Mouse (Mus musculus) brain, adult 2 months (tissue): ENCODE data around the gene Dicer1.
A peak's percentile ranks its signal among the peaks of the same experiment; 100 is the strongest.
"Not testable (repeated sequence)": the region's sequence is repeated elsewhere in the genome, so short reads cannot be mapped to it uniquely, and the experiment has no call there.

ENCODE experiments used
- DNase-seq: peaks from one replicate; pipeline ENCODE4 v3.0.0; 2011; ENCODE audit warnings: low read depth, low spot score

The Dicer1 gene

GRCm38 (mm10) chr12:104740841-104741787, 10.6 kb downstream of the Dicer1 start:
- no peak for DNase-seq

GRCm38 (mm10) chr12:104738931-104739330, 12.8 kb downstream of the Dicer1 start:
- DNase-seq, result peak; percentile 26

- DNase-seq, result no peak
Observed at GRCm38 (mm10) chr12:104738446-104738845, 13.3 kb downstream of the Dicer1 start.

- DNase-seq, result peak; percentile 82
Observed at GRCm38 (mm10) chr12:104737666-104738065, 14.1 kb downstream of the Dicer1 start.

- no peak for DNase-seq
Observed at GRCm38 (mm10) chr12:104735993-104736395, 15.8 kb downstream of the Dicer1 start.

GRCm38 (mm10) chr12:104733165-104733564, 18.6 kb downstream of the Dicer1 start:
- DNase-seq, result no peak

- DNase-seq, result no peak
Observed at GRCm38 (mm10) chr12:104731782-104732181, 20.0 kb downstream of the Dicer1 start.

GRCm38 (mm10) chr12:104726436-104726835, 25.3 kb downstream of the Dicer1 start:
- not testable (repeated sequence) for DNase-seq

GRCm38 (mm10) chr12:104722056-104722455, 29.7 kb downstream of the Dicer1 start:
- DNase-seq, result no peak

GRCm38 (mm10) chr12:104721011-104721410, 30.7 kb downstream of the Dicer1 start:
- DNase-seq, result no peak

GRCm38 (mm10) chr12:104718956-104719355, 32.8 kb downstream of the Dicer1 start:
- DNase-seq, result no peak

- DNase-seq, result no peak
Observed at GRCm38 (mm10) chr12:104716409-104716808, 35.3 kb downstream of the Dicer1 start.

GRCm38 (mm10) chr12:104715453-104715852, 36.3 kb downstream of the Dicer1 start:
- DNase-seq, result no peak

- no peak for DNase-seq
Observed at GRCm38 (mm10) chr12:104700266-104700665, 51.5 kb downstream of the Dicer1 start.

GRCm38 (mm10) chr12:104699753-104700152, 52.0 kb downstream of the Dicer1 start:
- DNase-seq, result peak; percentile 45

- DNase-seq, result no peak
Observed at GRCm38 (mm10) chr12:104695514-104695913, 56.2 kb downstream of the Dicer1 start.

- DNase-seq, result peak; percentile 32
Observed at GRCm38 (mm10) chr12:104692864-104693263, 58.9 kb downstream of the Dicer1 start.

GRCm38 (mm10) chr12:104690412-104690811, 61.3 kb downstream of the Dicer1 start:
- DNase-seq, result no peak

- no peak for DNase-seq
Observed at GRCm38 (mm10) chr12:104688870-104689269, 62.9 kb downstream of the Dicer1 start.

- DNase-seq, result no peak
Observed at GRCm38 (mm10) chr12:104684411-104684931, 67.3 kb downstream of the Dicer1 start.

GRCm38 (mm10) chr12:104679819-104680132, 72.0 kb downstream of the Dicer1 start:
- DNase-seq, result no peak

- DNase-seq, result no peak
Observed at GRCm38 (mm10) chr12:104679121-104679818, 72.5 kb downstream of the Dicer1 start.
